Comparison of ENCODE assay signal across 18 mouse cellular contexts in genomic region chr7:25700732-25701131, GRCm38 (mm10). TPM values are rescaled to one million over a fixed set of nuclear protein-coding genes. Genes with fewer than 3 reads are reported as not detected.
DNase-seq lines count a peak whose midpoint lies in the region; ATAC-seq and TF ChIP-seq lines count a peak whose summit lies in the region.
"Had no signal": no experiment of that assay in that cellular context is flagged by ENCODE, and none has a peak within 500 bp of the region (broad histone marks: within the 10 kb centered on the region; RNA-seq: fewer than 3 reads in every experiment).

No protein-coding gene starts in this region.

- H3K4me2 ChIP-seq in hindbrain, postnatal 0 days (ENCODE audit: low read depth, low read length): no peak overlapping the region
- no peak overlapping the region for H3K4me2 ChIP-seq in hindbrain, embryonic 16.5 days (ENCODE audit: low read length)
- H3K4me2 ChIP-seq in neural tube, embryonic 15.5 days: no peak overlapping the region
- H3K4me2 ChIP-seq: heart, embryonic 15.5 days; hindbrain, embryonic 15.5 days; limb, embryonic 15.5 days had no signal

- no peak for ATAC-seq in hindbrain, postnatal 0 days
- ATAC-seq in hindbrain, embryonic 16.5 days: no peak
- no peak for ATAC-seq in megakaryocyte, adult 5-6 weeks (ENCODE audit: poor library complexity, severe bottlenecking)
- ATAC-seq in G1E (ENCODE audit: extremely low read depth, insufficient number of reproducible peaks, low FRiP score, poor library complexity, severe bottlenecking): no peak
- ATAC-seq in neural tube, embryonic 15.5 days (ENCODE audit: low FRiP score): no peak
- ATAC-seq: forebrain, postnatal 0 days had no signal

- WGBS in hindbrain, postnatal 0 days: 75% methylated on average over 12 of the region's 12 CpGs
- WGBS in hindbrain, embryonic 16.5 days: 79% methylated on average over 12 of the region's 12 CpGs
- WGBS in neural tube, embryonic 15.5 days: 74% methylated on average over 12 of the region's 12 CpGs

- H3K4me1 ChIP-seq in hindbrain, postnatal 0 days (ENCODE audit: insufficient read depth, low read length): 0 out of 2 replicates have a peak, but pooled peaks cover 3% of the 10 kb centered on the region
- H3K4me1 ChIP-seq in hindbrain, embryonic 16.5 days (ENCODE audit: control insufficient read depth, insufficient read depth, low read depth, low read length): peaks cover 3% of the 10 kb centered on the region; the same call in 1 of the 2 replicates
- peaks cover 88% of the 10 kb centered on the region for H3K4me1 ChIP-seq in megakaryocyte, embryonic 14.5 days
- peaks cover 39% of the 10 kb centered on the region for H3K4me1 ChIP-seq in G1E (ENCODE audit: insufficient read depth, low read depth, low read length)
- H3K4me1 ChIP-seq in neural tube, embryonic 15.5 days: peaks cover 17% of the 10 kb centered on the region

- H3K4me3 ChIP-seq in hindbrain, postnatal 0 days (ENCODE audit: low read length): no peak overlapping the region
- no peak overlapping the region for H3K4me3 ChIP-seq in hindbrain, embryonic 16.5 days (ENCODE audit: low read length)
- peak overlapping the region; percentile 35 for H3K4me3 ChIP-seq in megakaryocyte, embryonic 14.5 days (replicated peaks)
- no peak overlapping the region; the same call in 1 of the 2 replicates for H3K4me3 ChIP-seq in G1E (ENCODE audit: low read depth, low read length)
- H3K4me3 ChIP-seq in neural tube, embryonic 15.5 days (replicated peaks): no peak overlapping the region
- H3K4me3 ChIP-seq: heart, embryonic 15.5 days; hindbrain, embryonic 15.5 days; limb, embryonic 15.5 days had no signal

- no peak overlapping the region for H3K9ac ChIP-seq in hindbrain, postnatal 0 days (replicated peaks; ENCODE audit: low read length)
- no peak overlapping the region for H3K9ac ChIP-seq in hindbrain, embryonic 16.5 days (ENCODE audit: low read depth, low read length)
- no peak overlapping the region for H3K9ac ChIP-seq in neural tube, embryonic 15.5 days (replicated peaks)
- H3K9ac ChIP-seq: forebrain, postnatal 0 days; heart, embryonic 15.5 days; hindbrain, embryonic 15.5 days; limb, embryonic 15.5 days had no signal

- intact Hi-C loops in left cerebral cortex, postnatal 14 days (cut with DNase I): no loop called here

- TF ChIP-seq CTCF in hindbrain, postnatal 0 days (IDR thresholded peaks at IDR 0.05; ENCODE audit: low read depth): 0 out of 2 replicates have a peak, but pooled peaks have one; percentile 14
- peak; percentile 29; the same call in 1 of the 2 replicates for TF ChIP-seq CTCF in G1E (IDR thresholded peaks at IDR 0.05; ENCODE audit: low read depth, low read length)

- H3K36me3 ChIP-seq in hindbrain, postnatal 0 days (ENCODE audit: insufficient read depth, low read length): no peaks in the 10 kb centered on the region
- no peaks in the 10 kb centered on the region for H3K36me3 ChIP-seq in hindbrain, embryonic 16.5 days (ENCODE audit: control insufficient read depth, insufficient read depth, low read length)
- H3K36me3 ChIP-seq in megakaryocyte, embryonic 14.5 days (replicated peaks; ENCODE audit: low read length): peaks cover 97% of the 10 kb centered on the region
- peaks cover 95% of the 10 kb centered on the region for H3K36me3 ChIP-seq in G1E (replicated peaks)
- no peaks in the 10 kb centered on the region for H3K36me3 ChIP-seq in neural tube, embryonic 15.5 days
- H3K36me3 ChIP-seq: hindbrain, embryonic 15.5 days had no signal

- no peak for DNase-seq in hindbrain, postnatal 0 days (ENCODE audit: low spot score)
- DNase-seq in G1E (ENCODE audit: low spot score): no peak
- DNase-seq in naive thymus-derived CD4-positive, alpha-beta T cell, adult 2 months (ENCODE audit: low read depth): peak; percentile 56
- no peak for DNase-seq in left cerebral cortex, postnatal 14 days (ENCODE audit: low spot score in 2 of 2)
- DNase-seq: adrenal gland, postnatal 36 days; cerebellum, adult 11-12 months; forebrain, postnatal 0 days; gastrocnemius, postnatal 36 days; kidney, postnatal 14 days; thymus, adult 18-20 months had no signal

- no peak overlapping the region for H3K27ac ChIP-seq in hindbrain, postnatal 0 days
- H3K27ac ChIP-seq in hindbrain, embryonic 16.5 days (ENCODE audit: low read depth, low read length): no peak overlapping the region
- H3K27ac ChIP-seq in neural tube, embryonic 15.5 days (replicated peaks): no peak overlapping the region
- H3K27ac ChIP-seq: heart, embryonic 15.5 days; hindbrain, embryonic 15.5 days; limb, embryonic 15.5 days; macrophage had no signal

- H3K9me3 ChIP-seq in hindbrain, postnatal 0 days (ENCODE audit: low read length): no peaks in the 10 kb centered on the region
- no peaks in the 10 kb centered on the region for H3K9me3 ChIP-seq in hindbrain, embryonic 16.5 days (ENCODE audit: control insufficient read depth, low read length)
- H3K9me3 ChIP-seq in megakaryocyte, embryonic 14.5 days: peaks cover 4% of the 10 kb centered on the region
- H3K9me3 ChIP-seq in G1E (replicated peaks): peaks cover 21% of the 10 kb centered on the region
- H3K9me3 ChIP-seq in neural tube, embryonic 15.5 days (replicated peaks): no peaks in the 10 kb centered on the region
- H3K9me3 ChIP-seq: heart, embryonic 15.5 days; hindbrain, embryonic 15.5 days; limb, embryonic 15.5 days had no signal

- H3K27me3 ChIP-seq in hindbrain, postnatal 0 days (ENCODE audit: insufficient read depth, low read length): no peaks in the 10 kb centered on the region
- no peaks in the 10 kb centered on the region for H3K27me3 ChIP-seq in hindbrain, embryonic 16.5 days (replicated peaks; ENCODE audit: control insufficient read depth, insufficient read depth, low read length)
- no peaks in the 10 kb centered on the region for H3K27me3 ChIP-seq in megakaryocyte, embryonic 14.5 days (replicated peaks)
- no peaks in the 10 kb centered on the region for H3K27me3 ChIP-seq in G1E (ENCODE audit: insufficient read depth, low read length)
- peaks cover 9% of the 10 kb centered on the region for H3K27me3 ChIP-seq in neural tube, embryonic 15.5 days (replicated peaks)
- H3K27me3 ChIP-seq: heart, embryonic 15.5 days; hindbrain, embryonic 15.5 days had no signal

RNA-seq across cellular contexts. Expression of gene Tgfb1, which starts 13.9 kb away (rescaled TPM):
- 2.3 and 2.4 TPM in 2 replicates for total RNA-seq in hindbrain, postnatal 0 days (2014; rRNA removed)
- 0.76 and 0.98 TPM in 2 replicates for polyA plus RNA-seq in hindbrain, postnatal 0 days (2015; fragmentation: Nextera tagmentation; extraction: Ambion mirVana)
- 0.63 and 1.2 TPM in 2 replicates for polyA plus RNA-seq in hindbrain, embryonic 16.5 days (2015; fragmentation: Nextera tagmentation; extraction: Ambion mirVana)
- polyA plus RNA-seq in megakaryocyte, embryonic 14.5 days (2012; ENCODE audit: insufficient read depth, low replicate concordance): 4,315 and 7,169 TPM in 2 replicates
- 281 and 286 TPM in 2 replicates for total RNA-seq in megakaryocyte, adult 5-6 weeks (2015)
- 42.2 and 47.4 TPM in 2 replicates for total RNA-seq in megakaryocyte, adult 5-6 weeks (2017)
- 390 and 397 TPM in 2 replicates for total RNA-seq in G1E (2014; fragmentation: Nextera tagmentation)
- 40.8 TPM in 2 replicates for total RNA-seq in G1E (2017)
- polyA plus RNA-seq in G1E (2012): 1,473 and 1,799 TPM in 2 replicates
- polyA plus RNA-seq in neural tube, embryonic 15.5 days (2015; fragmentation: Nextera tagmentation; extraction: Ambion mirVana): 0.88 and 1.8 TPM in 2 replicates
- 10 to 100 TPM; 10.9 to 11.1 TPM for total RNA-seq in left cerebral cortex, postnatal 14 days (2021)

RNA-seq across cellular contexts. Expression of gene Ccdc97, which starts 18.2 kb away (rescaled TPM):
- 41.2 and 43.1 TPM in 2 replicates for total RNA-seq in hindbrain, postnatal 0 days (2014; rRNA removed)
- 23.1 and 26.6 TPM in 2 replicates for polyA plus RNA-seq in hindbrain, postnatal 0 days (2015; fragmentation: Nextera tagmentation; extraction: Ambion mirVana)
- 29.3 and 40.1 TPM in 2 replicates for polyA plus RNA-seq in hindbrain, embryonic 16.5 days (2015; fragmentation: Nextera tagmentation; extraction: Ambion mirVana)
- 30.5 and 39.5 TPM in 2 replicates for polyA plus RNA-seq in megakaryocyte, embryonic 14.5 days (2012; ENCODE audit: insufficient read depth, low replicate concordance)
- total RNA-seq in megakaryocyte, adult 5-6 weeks (2015): 30.5 and 30.9 TPM in 2 replicates
- total RNA-seq in megakaryocyte, adult 5-6 weeks (2017): 18.3 and 22.9 TPM in 2 replicates
- total RNA-seq in G1E (2014; fragmentation: Nextera tagmentation): 41.2 and 52.8 TPM in 2 replicates
- total RNA-seq in G1E (2017): 10.7 and 11.7 TPM in 2 replicates
- 63.1 and 65.3 TPM in 2 replicates for polyA plus RNA-seq in G1E (2012)
- 30.2 and 33.2 TPM in 2 replicates for polyA plus RNA-seq in neural tube, embryonic 15.5 days (2015; fragmentation: Nextera tagmentation; extraction: Ambion mirVana)
- total RNA-seq in left cerebral cortex, postnatal 14 days (2021): 10 to 100 TPM; 56.2 to 56.7 TPM

RNA-seq across cellular contexts. Expression of gene B9d2, which starts 20.2 kb away (rescaled TPM):
- 29.5 and 51.3 TPM in 2 replicates for total RNA-seq in hindbrain, postnatal 0 days (2014; rRNA removed)
- 50.8 and 55.6 TPM in 2 replicates for polyA plus RNA-seq in hindbrain, postnatal 0 days (2015; fragmentation: Nextera tagmentation; extraction: Ambion mirVana)
- 48.4 and 49.8 TPM in 2 replicates for polyA plus RNA-seq in hindbrain, embryonic 16.5 days (2015; fragmentation: Nextera tagmentation; extraction: Ambion mirVana)
- 89.8 and 105 TPM in 2 replicates for polyA plus RNA-seq in megakaryocyte, embryonic 14.5 days (2012; ENCODE audit: insufficient read depth, low replicate concordance)
- total RNA-seq in megakaryocyte, adult 5-6 weeks (2015): 24.8 and 32.0 TPM in 2 replicates
- total RNA-seq in megakaryocyte, adult 5-6 weeks (2017): 26.7 and 44.6 TPM in 2 replicates
- total RNA-seq in G1E (2014; fragmentation: Nextera tagmentation) (21.1 and 26.3 TPM in 2 replicates), G1E (2017) (49.8 and 65.1 TPM in 2 replicates)
- polyA plus RNA-seq in G1E (2012): 119 and 131 TPM in 2 replicates
- 42.9 and 46.9 TPM in 2 replicates for polyA plus RNA-seq in neural tube, embryonic 15.5 days (2015; fragmentation: Nextera tagmentation; extraction: Ambion mirVana)
- total RNA-seq in left cerebral cortex, postnatal 14 days (2021): 10 to 100 TPM; 25.5 to 30.1 TPM

RNA-seq across cellular contexts. Expression of gene Tmem91, which starts 25.8 kb away (rescaled TPM):
- total RNA-seq in hindbrain, postnatal 0 days (2014; rRNA removed): 62.1 and 115 TPM in 2 replicates
- polyA plus RNA-seq in hindbrain, postnatal 0 days (2015; fragmentation: Nextera tagmentation; extraction: Ambion mirVana): 182 and 185 TPM in 2 replicates
- 101 and 129 TPM in 2 replicates for polyA plus RNA-seq in hindbrain, embryonic 16.5 days (2015; fragmentation: Nextera tagmentation; extraction: Ambion mirVana)
- 4.3 and 4.7 TPM in 2 replicates for polyA plus RNA-seq in megakaryocyte, embryonic 14.5 days (2012; ENCODE audit: insufficient read depth, low replicate concordance)
- 0.68 and 0.91 TPM in 2 replicates for total RNA-seq in megakaryocyte, adult 5-6 weeks (2015)
- total RNA-seq in megakaryocyte, adult 5-6 weeks (2017): not detected in 2 replicates
- total RNA-seq in G1E (2014; fragmentation: Nextera tagmentation) (8.6 TPM in 1 of 2 replicates, not detected in the other), G1E (2017) (1.3 and 2.2 TPM in 2 replicates)
- polyA plus RNA-seq in G1E (2012): 3.6 TPM in 2 replicates
- 73.9 and 97.4 TPM in 2 replicates for polyA plus RNA-seq in neural tube, embryonic 15.5 days (2015; fragmentation: Nextera tagmentation; extraction: Ambion mirVana)
- total RNA-seq in left cerebral cortex, postnatal 14 days (2021): 10 to 100 TPM; 40.2 to 48.8 TPM
- total RNA-seq: adrenal gland, postnatal 36 days; gastrocnemius, postnatal 36 days had no signal

RNA-seq across cellular contexts. Expression of gene Exosc5, which starts 41.8 kb away (rescaled TPM):
- 27.9 and 33.9 TPM in 2 replicates for total RNA-seq in hindbrain, postnatal 0 days (2014; rRNA removed)
- 36.5 and 39.2 TPM in 2 replicates for polyA plus RNA-seq in hindbrain, postnatal 0 days (2015; fragmentation: Nextera tagmentation; extraction: Ambion mirVana)
- polyA plus RNA-seq in hindbrain, embryonic 16.5 days (2015; fragmentation: Nextera tagmentation; extraction: Ambion mirVana): 39.5 and 42.9 TPM in 2 replicates
- 233 and 501 TPM in 2 replicates for polyA plus RNA-seq in megakaryocyte, embryonic 14.5 days (2012; ENCODE audit: insufficient read depth, low replicate concordance)
- 31.5 and 33.7 TPM in 2 replicates for total RNA-seq in megakaryocyte, adult 5-6 weeks (2015)
- 19.4 and 20.9 TPM in 2 replicates for total RNA-seq in megakaryocyte, adult 5-6 weeks (2017)
- total RNA-seq in G1E (2014; fragmentation: Nextera tagmentation) (71.6 and 84.6 TPM in 2 replicates), G1E (2017) (51.4 and 55.4 TPM in 2 replicates)
- 367 and 471 TPM in 2 replicates for polyA plus RNA-seq in G1E (2012)
- polyA plus RNA-seq in neural tube, embryonic 15.5 days (2015; fragmentation: Nextera tagmentation; extraction: Ambion mirVana): 36.8 and 55.4 TPM in 2 replicates
- total RNA-seq in left cerebral cortex, postnatal 14 days (2021): 10 to 100 TPM; 22.6 to 23.9 TPM

Comparison
In these comparisons a context has a peak if more than half of its experiments do, and no peak if none do; other contexts are left out.
1. RNA of gene Tgfb1, which starts 13.9 kb away (polyA plus RNA-seq): 4,315 to 7,169 TPM in megakaryocyte, embryonic 14.5 days and 1,473 to 1,799 TPM in G1E; 0.76 to 0.98 TPM in hindbrain, postnatal 0 days, 0.88 to 1.8 TPM in neural tube, embryonic 15.5 days and 0.63 to 1.2 TPM in hindbrain, embryonic 16.5 days; every median in the first group is over 100 times any median in the second.